8 mouse cellular contexts compared by ENCODE assay signal in genomic region chr10:116582738-116583137, GRCm38 (mm10). TPM values are rescaled to one million over a fixed set of nuclear protein-coding genes. Genes with fewer than 3 reads are reported as not detected.
A peak's percentile ranks its signal among the peaks of the same experiment; 100 is the strongest.
DNase-seq lines count a peak whose midpoint lies in the region; ATAC-seq lines count a peak whose summit lies in the region.

No protein-coding gene starts in this region.

- peak overlapping the region; percentile 95; the same call in 1 of the 2 replicates for H3K4me3 ChIP-seq in neural tube, embryonic 11.5 days (ENCODE audit: low read depth, low read length)
- H3K4me3 ChIP-seq in embryonic facial prominence, embryonic 13.5 days: peak overlapping the region; percentile 96
- H3K4me3 ChIP-seq in hindbrain, embryonic 13.5 days: peak overlapping the region; percentile 92
- H3K4me3 ChIP-seq in liver, embryonic 11.5 days (ENCODE audit: low read depth, low read length): peak overlapping the region; percentile 97

- peaks cover 12% of the 10 kb centered on the region; the same call in 1 of the 2 replicates for H3K4me1 ChIP-seq in neural tube, embryonic 11.5 days (ENCODE audit: control insufficient read depth, insufficient read depth, low read length)
- H3K4me1 ChIP-seq in embryonic facial prominence, embryonic 13.5 days: peaks cover 4% of the 10 kb centered on the region; the same call in 1 of the 2 replicates
- peaks cover 24% of the 10 kb centered on the region for H3K4me1 ChIP-seq in hindbrain, embryonic 13.5 days (replicated peaks)
- H3K4me1 ChIP-seq in liver, embryonic 11.5 days (replicated peaks; ENCODE audit: control insufficient read depth, insufficient read depth, low read length): peaks cover 5% of the 10 kb centered on the region

- H3K9ac ChIP-seq in neural tube, embryonic 11.5 days (ENCODE audit: low read length): no peak overlapping the region
- H3K9ac ChIP-seq in embryonic facial prominence, embryonic 13.5 days: no peak overlapping the region
- 0 out of 2 replicates have a peak overlapping the region, but pooled peaks have one; percentile 19 for H3K9ac ChIP-seq in hindbrain, embryonic 13.5 days
- H3K9ac ChIP-seq in liver, embryonic 11.5 days (ENCODE audit: low read depth, low read length): no peak overlapping the region

- no peaks in the 10 kb centered on the region for H3K27me3 ChIP-seq in neural tube, embryonic 11.5 days (ENCODE audit: control insufficient read depth, insufficient read depth, low read length)
- no peaks in the 10 kb centered on the region for H3K27me3 ChIP-seq in embryonic facial prominence, embryonic 13.5 days
- no peaks in the 10 kb centered on the region for H3K27me3 ChIP-seq in hindbrain, embryonic 13.5 days
- H3K27me3 ChIP-seq in liver, embryonic 11.5 days (replicated peaks; ENCODE audit: control insufficient read depth, insufficient read depth, low read length): no peaks in the 10 kb centered on the region

- ATAC-seq in neural tube, embryonic 11.5 days (ENCODE audit: insufficient read depth, low FRiP score, low TSS enrichment): no peak
- ATAC-seq in embryonic facial prominence, embryonic 13.5 days (ENCODE audit: insufficient number of reproducible peaks, insufficient read depth, low FRiP score, low TSS enrichment, low read depth): no peak
- ATAC-seq in hindbrain, embryonic 13.5 days (ENCODE audit: low FRiP score): no peak
- no peak for ATAC-seq in liver, embryonic 11.5 days (replicated peaks; ENCODE audit: low FRiP score)
- peak; percentile 67 for ATAC-seq in monocyte, adult 5-6 weeks (replicated peaks; ENCODE audit: insufficient number of reproducible peaks, low FRiP score, low TSS enrichment, poor library complexity, severe bottlenecking)

- no peak overlapping the region for H3K27ac ChIP-seq in neural tube, embryonic 11.5 days (ENCODE audit: low read depth, low read length)
- no peak overlapping the region for H3K27ac ChIP-seq in embryonic facial prominence, embryonic 13.5 days
- H3K27ac ChIP-seq in hindbrain, embryonic 13.5 days: no peak overlapping the region
- H3K27ac ChIP-seq in liver, embryonic 11.5 days (ENCODE audit: low read depth, low read length): no peak overlapping the region

- H3K9me3 ChIP-seq in neural tube, embryonic 11.5 days (ENCODE audit: control insufficient read depth, low read length): no peaks in the 10 kb centered on the region
- no peaks in the 10 kb centered on the region for H3K9me3 ChIP-seq in embryonic facial prominence, embryonic 13.5 days
- no peaks in the 10 kb centered on the region for H3K9me3 ChIP-seq in hindbrain, embryonic 13.5 days
- no peaks in the 10 kb centered on the region for H3K9me3 ChIP-seq in liver, embryonic 11.5 days (ENCODE audit: control insufficient read depth, low read length)

- H3K36me3 ChIP-seq in neural tube, embryonic 11.5 days (ENCODE audit: control insufficient read depth, insufficient read depth, low read length): no peaks in the 10 kb centered on the region
- peaks cover 19% of the 10 kb centered on the region for H3K36me3 ChIP-seq in embryonic facial prominence, embryonic 13.5 days
- peaks cover 18% of the 10 kb centered on the region for H3K36me3 ChIP-seq in hindbrain, embryonic 13.5 days
- no peaks in the 10 kb centered on the region for H3K36me3 ChIP-seq in liver, embryonic 11.5 days (ENCODE audit: control insufficient read depth, insufficient read depth, low read length)

- WGBS in neural tube, embryonic 11.5 days: 31% methylated on average over 6 of the region's 6 CpGs
- WGBS in embryonic facial prominence, embryonic 13.5 days: 16% methylated on average over 6 of the region's 6 CpGs
- 28% methylated on average over 6 of the region's 6 CpGs for WGBS in hindbrain, embryonic 13.5 days
- 18% methylated on average over 6 of the region's 6 CpGs for WGBS in liver, embryonic 11.5 days

- DNase-seq in neural tube, embryonic 11.5 days (ENCODE audit: low spot score): no peak
- DNase-seq in neural tube, embryonic 10.5 days (ENCODE audit: extremely low spot score, low spot score): no peak
- no peak for DNase-seq in liver, embryonic 11.5 days (ENCODE audit: low spot score)
- DNase-seq in thymus, postnatal 14 days: peak; percentile 80
- no peak for DNase-seq in layer of hippocampus, postnatal 25 days (ENCODE audit: extremely low spot score in 1 of 2, low spot score in 1 of 2)

- peak overlapping the region; percentile 65 for H3K4me2 ChIP-seq in neural tube, embryonic 11.5 days (ENCODE audit: low read depth)
- peak overlapping the region; percentile 57 for H3K4me2 ChIP-seq in embryonic facial prominence, embryonic 13.5 days
- H3K4me2 ChIP-seq in hindbrain, embryonic 13.5 days: peak overlapping the region; percentile 72
- H3K4me2 ChIP-seq in liver, embryonic 11.5 days: peak overlapping the region; percentile 86

RNA-seq across cellular contexts. Expression of gene Cnot2, which starts 1.4 kb away (rescaled TPM):
- 135 and 141 TPM in 2 replicates for polyA plus RNA-seq in neural tube, embryonic 11.5 days (2014; fragmentation: Nextera tagmentation; extraction: Ambion mirVana)
- polyA plus RNA-seq in embryonic facial prominence, embryonic 13.5 days (2015; fragmentation: Nextera tagmentation; extraction: Ambion mirVana): 120 and 125 TPM in 2 replicates
- 98.2 and 104 TPM in 2 replicates for polyA plus RNA-seq in hindbrain, embryonic 13.5 days (2015; fragmentation: Nextera tagmentation; extraction: Ambion mirVana)
- 77.2 and 93.4 TPM in 2 replicates for polyA plus RNA-seq in liver, embryonic 11.5 days (2014; fragmentation: Nextera tagmentation; extraction: Ambion mirVana)
- 85.8 to 176 TPM (median 112 TPM) in 3 replicates for total RNA-seq in monocyte, adult 5-6 weeks (2017)
- 10 to 100 TPM; 76.4 to 79.8 TPM for total RNA-seq in layer of hippocampus, postnatal 25 days (2021)
